Mouse (Mus musculus) CD4-positive naive resting alpha-beta T cell, adult 57 days (primary cell): ENCODE measurements around the gene P2ry6. TPM values are rescaled to one million over a fixed set of nuclear protein-coding genes. Genes with fewer than 3 reads are reported as not detected.

Source experiments
- total RNA-seq: library from RNA; stranded (reverse); gene quantifications from one replicate; pipeline ENCODE4 v1.2.4, GENCODE M21; 2023

P2ry6 gene
- not detected for total RNA-seq

DNA sequence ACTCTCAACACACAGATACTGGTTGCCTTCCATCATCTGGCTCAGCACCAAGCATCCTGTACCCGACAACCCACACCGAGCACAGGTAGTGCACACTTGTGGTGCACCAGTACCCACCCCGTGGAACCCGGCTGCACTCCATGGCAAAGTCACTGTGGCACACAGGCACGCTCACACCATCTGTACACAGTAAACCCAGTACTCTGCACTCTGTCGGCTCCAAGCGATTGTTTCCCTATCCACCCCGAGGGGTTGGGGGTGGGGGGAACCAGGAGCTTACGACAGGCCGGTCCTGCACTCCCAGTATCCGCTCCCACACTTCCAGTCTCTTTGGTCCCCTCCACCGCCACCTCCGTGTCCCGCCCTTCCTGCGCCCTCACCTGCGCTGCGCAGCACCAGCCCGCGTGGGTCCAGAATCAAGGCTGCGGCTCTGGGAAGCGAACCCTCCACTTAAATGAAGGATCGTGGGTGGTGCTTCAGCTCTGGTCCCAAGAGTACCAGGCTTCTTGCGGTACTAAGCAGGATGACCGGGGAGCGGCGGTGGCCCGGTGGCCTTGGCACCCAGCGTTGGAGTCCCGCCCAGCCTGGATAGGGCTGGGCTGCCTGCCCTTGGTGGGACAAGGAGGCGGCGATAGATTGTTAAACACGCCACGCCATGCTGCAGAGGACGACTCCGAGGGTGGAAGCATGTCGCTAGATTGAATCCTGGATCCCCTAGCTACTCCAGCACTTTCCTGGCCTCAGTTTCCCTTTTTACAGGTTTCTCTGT lies at the start of gene P2ry6:
P2ry6 (minus strand) TSS at position 515 of the 769 bp plus-strand sequence.

GRCm38 (mm10) chr7:101012541-101012940 lies 38.1 kb upstream of the P2ry6 start, which contains the start of gene P2ry2:
Gene P2ry2, minus strand, starts transcription at chr7:101012866.

DNA sequence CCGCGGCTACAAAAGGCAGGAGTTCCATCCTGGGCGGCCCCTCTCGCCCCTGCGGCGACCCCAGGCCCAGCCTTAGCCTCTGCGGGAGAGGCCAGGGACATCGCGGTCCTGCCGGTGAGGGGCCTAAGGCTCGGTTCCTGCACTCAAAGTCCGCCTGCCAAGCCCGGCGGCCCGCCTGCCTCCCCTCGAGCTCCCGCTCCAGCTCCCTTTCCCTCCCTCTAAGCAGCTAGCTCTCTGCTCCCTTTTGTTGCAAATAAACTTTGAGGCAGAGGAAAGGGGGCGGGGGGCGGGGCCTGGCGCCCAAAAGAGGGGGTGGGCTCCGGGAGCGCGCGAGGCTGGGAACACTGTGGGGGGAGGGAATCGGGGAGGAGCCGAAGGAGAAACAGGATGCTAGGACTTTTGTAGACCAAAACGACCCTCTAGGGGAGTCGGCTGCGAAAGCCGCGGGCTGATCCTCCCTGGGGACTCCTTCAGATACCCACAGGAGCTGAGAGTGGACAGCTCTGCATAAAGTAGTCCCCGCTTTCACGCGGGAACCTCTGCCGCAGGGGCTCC lies 42.4 kb downstream of the P2ry6 start, which contains the start of gene Arhgef17:
Arhgef17 (minus strand) TSS at position 182 of the 555 bp plus-strand sequence.

Other genes with a start within 250 kb of the P2ry6 start
- 43.6 TPM for gene Relt, start 111.2 kb downstream of the P2ry6 start, total RNA-seq
- 1.7 TPM for gene Arhgef17, start 42.5 kb downstream of the P2ry6 start, total RNA-seq
- gene P2ry2, start 38.2 kb upstream of the P2ry6 start, total RNA-seq, result 1.7 TPM
- 97.3 TPM for gene Fchsd2, start 118.2 kb upstream of the P2ry6 start, total RNA-seq